ENCODE assay signal across 9 mouse cellular contexts in the genomic region with DNA sequence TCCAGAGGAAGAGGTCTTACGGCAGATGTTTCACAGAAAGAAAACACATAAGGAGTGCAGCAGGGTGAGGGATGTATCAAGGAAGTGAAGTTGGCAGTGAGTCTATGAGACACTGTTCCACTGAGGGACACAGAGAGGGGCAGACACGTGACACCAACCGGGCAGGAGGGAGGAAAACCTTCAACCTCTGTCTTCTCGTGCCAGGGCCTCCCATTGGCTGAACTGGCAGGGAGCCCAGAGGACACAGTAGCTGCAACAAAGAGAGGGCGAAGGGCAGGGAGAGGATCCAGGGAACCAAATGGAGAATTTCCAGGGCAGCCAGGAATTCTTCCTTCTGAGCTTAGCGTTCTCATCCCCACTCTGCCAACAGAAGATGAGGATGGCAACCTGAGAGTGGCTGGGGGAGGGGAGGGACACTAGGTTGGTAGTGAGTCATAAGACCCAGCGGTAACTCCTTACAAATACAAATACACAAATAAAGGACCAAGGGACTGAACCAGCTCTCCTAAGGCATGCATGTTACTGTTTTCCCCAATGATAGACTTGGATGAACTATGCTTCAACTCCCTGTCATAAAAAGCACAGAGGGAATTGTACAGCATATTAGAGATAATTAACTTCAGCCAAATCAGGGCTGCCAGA. TPM values are rescaled to one million over a fixed set of nuclear protein-coding genes. Genes with fewer than 3 reads are reported as not detected.
DNase-seq lines count a peak whose midpoint lies in the region; ATAC-seq and TF ChIP-seq lines count a peak whose summit lies in the region.
"Had no signal": no experiment of that assay in that cellular context is flagged by ENCODE, and none has a peak within 500 bp of the region (broad histone marks: within the 10 kb centered on the region; RNA-seq: fewer than 3 reads in every experiment).

No protein-coding gene starts in this region.

- WGBS in forebrain, embryonic 14.5 days, result 27% methylated on average over 7 of the region's 7 CpGs
- 33% methylated on average over 7 of the region's 7 CpGs for WGBS in lung, postnatal 0 days

- DNase-seq in urinary bladder, postnatal 14 days (ENCODE audit: low spot score), result peak; percentile 48
- no peak for DNase-seq in urinary bladder, adult 2 months (ENCODE audit: low spot score)
- DNase-seq in forebrain, embryonic 14.5 days (ENCODE audit: low spot score), result peak; percentile 74
- peak; percentile 73 to 77 for DNase-seq in heart, postnatal 14 days
- peak; percentile 77 to 84 for DNase-seq in kidney, postnatal 4 days
- peak; percentile 64 for DNase-seq in lung, postnatal 0 days (ENCODE audit: low spot score)
- DNase-seq in right cerebral cortex, postnatal 36 days (ENCODE audit: low spot score in 2 of 2), result peak; percentile 59 to 61
- no peak for DNase-seq in urinary bladder, postnatal 25 days (ENCODE audit: low spot score)

- H3K9ac ChIP-seq in forebrain, embryonic 14.5 days (ENCODE audit: low read length), result no peak overlapping the region
- no peak overlapping the region for H3K9ac ChIP-seq in lung, postnatal 0 days (replicated peaks; ENCODE audit: low read depth)

- no peak for TF ChIP-seq EP300 in lung, postnatal 0 days (IDR thresholded peaks at IDR 0.05)

- H3K36me3 ChIP-seq in forebrain, embryonic 14.5 days (ENCODE audit: control insufficient read depth, insufficient read depth, low read length), result no peaks in the 10 kb centered on the region
- no peaks in the 10 kb centered on the region for H3K36me3 ChIP-seq in lung, postnatal 0 days (ENCODE audit: insufficient read depth, low read length)
- H3K36me3 ChIP-seq: G1E had no signal

- TF ChIP-seq CTCF in lung, postnatal 0 days (IDR thresholded peaks at IDR 0.05), result no peak

- H3K27ac ChIP-seq in forebrain, embryonic 14.5 days (ENCODE audit: low read depth, low read length), result peak overlapping the region; percentile 60
- H3K27ac ChIP-seq in lung, postnatal 0 days (ENCODE audit: low read length), result no peak overlapping the region

- no peak overlapping the region for H3K4me2 ChIP-seq in forebrain, embryonic 14.5 days (ENCODE audit: low read length)
- no peak overlapping the region for H3K4me2 ChIP-seq in lung, postnatal 0 days (replicated peaks; ENCODE audit: low read depth, low read length)

- peaks cover 11% of the 10 kb centered on the region for H3K4me1 ChIP-seq in forebrain, embryonic 14.5 days (ENCODE audit: control insufficient read depth, insufficient read depth, low read length)
- peaks cover 5% of the 10 kb centered on the region; the same call in 1 of the 2 replicates for H3K4me1 ChIP-seq in lung, postnatal 0 days (ENCODE audit: insufficient read depth, low read depth, low read length)

- H3K9me3 ChIP-seq in forebrain, embryonic 14.5 days (replicated peaks; ENCODE audit: control insufficient read depth, low read length), result no peaks in the 10 kb centered on the region
- H3K9me3 ChIP-seq in lung, postnatal 0 days (ENCODE audit: low read length), result no peaks in the 10 kb centered on the region
- H3K9me3 ChIP-seq: G1E had no signal

- intact Hi-C loops in heart, postnatal 14 days (cut with DNase I), result no loop called here

- H3K27me3 ChIP-seq in forebrain, embryonic 14.5 days (replicated peaks; ENCODE audit: control insufficient read depth, insufficient read depth, low read length), result no peaks in the 10 kb centered on the region
- H3K27me3 ChIP-seq in lung, postnatal 0 days (replicated peaks; ENCODE audit: insufficient read depth, low read length), result no peaks in the 10 kb centered on the region

- ATAC-seq in forebrain, embryonic 14.5 days, result peak; percentile 73; the same call in 1 of the 2 replicates
- ATAC-seq in lung, postnatal 0 days, result peak; percentile 83

- no peak overlapping the region for H3K4me3 ChIP-seq in forebrain, embryonic 14.5 days (ENCODE audit: low read depth, low read length)
- H3K4me3 ChIP-seq in lung, postnatal 0 days (ENCODE audit: low read depth, low read length), result no peak overlapping the region

RNA-seq across cellular contexts. Expression of a gene that starts 33.4 kb away (rescaled TPM):
- polyA plus RNA-seq in urinary bladder, adult 2 months (2012; rRNA removed), result 19.9 and 23.8 TPM in 2 replicates
- polyA plus RNA-seq in forebrain, embryonic 14.5 days (2014; fragmentation: Nextera tagmentation; extraction: Ambion mirVana), result 18.5 and 23.9 TPM in 2 replicates
- 10 to 100 TPM; 82.8 to 94.9 TPM for total RNA-seq in heart, postnatal 14 days (2021)
- polyA plus RNA-seq in lung, postnatal 0 days (2015; fragmentation: Nextera tagmentation; extraction: Ambion mirVana), result 5.9 and 6.8 TPM in 2 replicates

Comparison
In these comparisons a context has a peak if more than half of its experiments do, and no peak if none do; other contexts are left out.
1. DNase-seq: peak in urinary bladder, postnatal 14 days (single experiment), forebrain, embryonic 14.5 days (single experiment), heart, postnatal 14 days (2 of 2), kidney, postnatal 4 days (2 of 2), lung, postnatal 0 days (single experiment) and right cerebral cortex, postnatal 36 days (2 of 2); none in urinary bladder, adult 2 months (single experiment) and urinary bladder, postnatal 25 days (single experiment).